Mouse (Mus musculus): ENCODE measurements around the gene Cnot6l. TPM values are rescaled to one million over a fixed set of nuclear protein-coding genes. Genes with fewer than 3 reads are reported as not detected.

Cnot6l gene
- polyA plus RNA-seq (2015; fragmentation: Nextera tagmentation; extraction: Ambion mirVana): 7.5 and 8.7 TPM in 2 replicates

- Histone ChIP-seq H3K4me2 (peak within 1 kb of the TSS; percentile 99), H3K27ac (peak within 1 kb of the TSS; percentile 95), H3K9ac (peak within 1 kb of the TSS; percentile 82), H3K4me1 (replicated peaks) (peaks cover 24% of the 10 kb centered on the region), H3K9me3 (replicated peaks) (no peaks in the 10 kb centered on the region), H3K27me3 (no peaks in the 10 kb centered on the region), H3K4me3 (replicated peaks) (peak within 1 kb of the TSS; percentile 98), H3K36me3 (no peaks in the 10 kb centered on the region)
- ATAC-seq (ENCODE audit: low read depth) (no peak), DNase-seq (peak; percentile 17)
- WGBS (ENCODE audit: insufficient replicate concordance): 10% methylated on average over 5 of the region's 5 CpGs
Observed at GRCm38 (mm10) chr5:96164021-96164411, at the start of gene Cnot6l. Cnot6l (minus strand) TSS chr5:96164171.

DNA sequence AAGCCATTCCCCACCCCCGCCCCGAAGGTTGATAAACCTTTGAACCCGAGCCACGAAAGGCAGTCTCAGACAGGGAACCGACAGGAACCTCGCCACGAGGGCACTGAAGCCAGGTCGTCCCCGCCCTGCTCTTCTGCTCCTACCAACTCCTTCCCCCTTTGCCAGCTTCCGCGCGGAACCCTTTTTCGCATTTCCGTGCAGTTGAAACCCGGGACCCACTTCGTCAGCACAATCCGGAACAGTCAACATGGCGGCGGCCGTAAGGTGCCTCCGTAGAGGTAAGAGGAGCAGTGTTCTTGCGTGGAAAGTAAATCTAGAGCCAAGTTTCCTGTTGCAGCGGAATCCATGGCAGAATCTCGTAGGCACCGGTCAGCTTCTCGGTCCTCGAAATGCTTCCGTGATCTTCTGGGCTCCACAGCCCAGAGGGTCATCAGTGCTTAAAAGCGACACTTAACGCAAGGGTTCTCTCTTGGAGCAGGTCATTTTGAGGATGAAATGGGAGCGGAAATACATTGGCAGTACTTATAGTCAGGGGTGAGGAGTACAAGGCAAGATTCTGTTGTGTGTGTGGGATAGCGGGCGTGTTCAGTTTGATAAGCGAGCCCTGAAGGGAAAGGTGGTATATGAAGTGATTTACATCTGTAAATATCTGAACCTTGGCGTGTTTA is 46.1 kb upstream of the Cnot6l start:
- peak; percentile 85 for DNase-seq
- Histone ChIP-seq H3K36me3 (peaks cover 6% of the 10 kb centered on the region; the same call in 1 of the 2 replicates), H3K27ac (peak overlapping the region; percentile 72), H3K4me3 (replicated peaks) (peak overlapping the region; percentile 87), H3K27me3 (no peaks in the 10 kb centered on the region), H3K4me2 (peak overlapping the region; percentile 63), H3K9ac (peak overlapping the region; percentile 81), H3K9me3 (replicated peaks) (no peaks in the 10 kb centered on the region), H3K4me1 (replicated peaks) (peaks cover 19% of the 10 kb centered on the region)
- WGBS (ENCODE audit: insufficient replicate concordance): under 1% methylated on average over 35 of the region's 35 CpGs
- ATAC-seq (ENCODE audit: low read depth): peak; percentile 97

DNA sequence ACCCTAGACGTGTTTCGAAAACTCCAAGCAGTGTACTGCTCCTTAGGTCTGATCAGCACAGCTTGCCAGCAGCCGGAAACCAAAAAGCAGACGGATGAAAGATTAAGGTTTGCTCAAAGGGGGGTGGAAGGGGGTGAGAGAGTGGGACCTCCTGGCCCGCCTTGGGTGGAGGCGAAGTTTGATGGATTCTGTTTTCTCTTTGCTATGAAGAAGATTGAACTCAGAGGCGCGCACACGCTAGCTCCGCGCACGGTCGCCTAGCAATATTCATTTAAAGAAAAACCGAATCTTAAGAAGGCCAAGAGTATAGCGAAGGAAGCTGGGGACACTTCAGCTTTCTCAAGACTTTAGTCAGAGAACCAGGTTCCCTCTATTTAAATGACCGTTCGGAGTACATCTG is 45.5 kb upstream of the Cnot6l start, which contains the start of gene Mrpl1:
Mrpl1 (plus strand) TSS at position 35 of the 400 bp plus-strand sequence.
- peak within 1 kb of the TSS; percentile 63 for H3K4me2 ChIP-seq
- under 1% methylated on average over 17 of the region's 17 CpGs for WGBS (ENCODE audit: insufficient replicate concordance)
- peak within 1 kb of the TSS; percentile 87 for H3K4me3 ChIP-seq (replicated peaks)
- peaks cover 19% of the 10 kb centered on the region for H3K4me1 ChIP-seq (replicated peaks)
- peak within 1 kb of the TSS; percentile 72 for H3K27ac ChIP-seq
- ATAC-seq (ENCODE audit: low read depth) (peak; percentile 67), DNase-seq (peak; percentile 27)
- no peaks in the 10 kb centered on the region for H3K9me3 ChIP-seq (replicated peaks)
- H3K36me3 ChIP-seq: peaks cover 6% of the 10 kb centered on the region; the same call in 1 of the 2 replicates
- no peaks in the 10 kb centered on the region for H3K27me3 ChIP-seq
- H3K9ac ChIP-seq: peak within 1 kb of the TSS; percentile 81

DNA sequence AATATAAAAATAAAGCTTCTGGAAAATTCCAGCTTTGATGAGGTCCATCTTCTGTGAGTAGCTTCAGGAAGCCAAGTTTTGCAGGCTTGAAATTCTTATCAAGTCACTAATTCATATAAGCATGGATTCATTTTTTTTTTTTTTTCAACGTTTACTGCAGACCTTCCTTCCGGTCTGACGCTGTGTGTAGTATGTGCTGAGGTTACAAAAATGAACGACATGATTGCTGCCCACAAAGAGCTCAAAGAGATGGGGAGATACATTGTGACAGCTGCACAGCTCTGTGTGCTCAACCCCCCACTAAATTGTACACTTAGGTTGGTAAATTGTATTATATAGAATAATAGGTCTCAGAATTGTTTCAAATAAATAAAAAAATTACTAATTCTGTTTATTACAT is 44.6 kb upstream of the Cnot6l start:
- ATAC-seq (ENCODE audit: low read depth): no peak
- WGBS (ENCODE audit: insufficient replicate concordance): 7% methylated on average over 4 of the region's 4 CpGs
- no peaks in the 10 kb centered on the region for H3K27me3 ChIP-seq
- H3K9me3 ChIP-seq (replicated peaks): no peaks in the 10 kb centered on the region
- H3K36me3 ChIP-seq: no peaks in the 10 kb centered on the region
- no peak for DNase-seq
- no peak overlapping the region for H3K9ac ChIP-seq
- H3K27ac ChIP-seq: no peak overlapping the region; the same call in 1 of the 2 replicates
- H3K4me1 ChIP-seq (replicated peaks): peaks cover 19% of the 10 kb centered on the region
- H3K4me3 ChIP-seq (replicated peaks): no peak overlapping the region
- no peak overlapping the region; the same call in 1 of the 2 replicates for H3K4me2 ChIP-seq

GRCm38 (mm10) chr5:96207531-96207930 is 43.6 kb upstream of the Cnot6l start:
- Histone ChIP-seq H3K36me3 (no peaks in the 10 kb centered on the region), H3K27me3 (no peaks in the 10 kb centered on the region), H3K4me3 (replicated peaks) (no peak overlapping the region), H3K4me1 (replicated peaks) (peaks cover 19% of the 10 kb centered on the region), H3K27ac (no peak overlapping the region), H3K9me3 (replicated peaks) (no peaks in the 10 kb centered on the region), H3K9ac (no peak overlapping the region), H3K4me2 (no peak overlapping the region)
- 78% methylated on average over 2 of the region's 2 CpGs for WGBS (ENCODE audit: insufficient replicate concordance)
- ATAC-seq (ENCODE audit: low read depth) (no peak), DNase-seq (no peak)

GRCm38 (mm10) chr5:96206897-96207296 is 42.9 kb upstream of the Cnot6l start:
- no peak overlapping the region for H3K9ac ChIP-seq
- H3K4me3 ChIP-seq (replicated peaks): no peak overlapping the region
- peaks cover 23% of the 10 kb centered on the region for H3K4me1 ChIP-seq (replicated peaks)
- H3K27ac ChIP-seq: no peak overlapping the region
- no peaks in the 10 kb centered on the region for H3K9me3 ChIP-seq (replicated peaks)
- H3K27me3 ChIP-seq: no peaks in the 10 kb centered on the region
- 50% methylated on average over 2 of the region's 2 CpGs for WGBS (ENCODE audit: insufficient replicate concordance)
- ATAC-seq (ENCODE audit: low read depth) (no peak), DNase-seq (no peak)
- no peaks in the 10 kb centered on the region for H3K36me3 ChIP-seq
- no peak overlapping the region for H3K4me2 ChIP-seq

GRCm38 (mm10) chr5:96201462-96202154 is 37.6 kb upstream of the Cnot6l start:
- 61% methylated on average over 10 of the region's 10 CpGs for WGBS (ENCODE audit: insufficient replicate concordance)
- no peak overlapping the region; the same call in 1 of the 2 replicates for H3K27ac ChIP-seq
- DNase-seq (no peak), ATAC-seq (ENCODE audit: low read depth) (peak; percentile 62; the same call in 1 of the 2 replicates)
- no peak overlapping the region for H3K9ac ChIP-seq
- no peaks in the 10 kb centered on the region for H3K27me3 ChIP-seq
- no peak overlapping the region for H3K4me3 ChIP-seq (replicated peaks)
- no peak overlapping the region for H3K4me2 ChIP-seq
- H3K4me1 ChIP-seq (replicated peaks): peaks cover 26% of the 10 kb centered on the region
- no peaks in the 10 kb centered on the region for H3K36me3 ChIP-seq
- no peaks in the 10 kb centered on the region for H3K9me3 ChIP-seq (replicated peaks)

GRCm38 (mm10) chr5:96200269-96200668 is 36.3 kb upstream of the Cnot6l start:
- DNase-seq (no peak), ATAC-seq (ENCODE audit: low read depth) (peak; percentile 61)
- Histone ChIP-seq H3K4me3 (replicated peaks) (no peak overlapping the region), H3K27me3 (no peaks in the 10 kb centered on the region), H3K9me3 (replicated peaks) (no peaks in the 10 kb centered on the region), H3K27ac (no peak overlapping the region), H3K4me1 (replicated peaks) (peaks cover 26% of the 10 kb centered on the region), H3K9ac (no peak overlapping the region), H3K36me3 (no peaks in the 10 kb centered on the region), H3K4me2 (no peak overlapping the region; the same call in 1 of the 2 replicates)
- 13% methylated on average over 3 of the region's 3 CpGs for WGBS (ENCODE audit: insufficient replicate concordance)

DNA sequence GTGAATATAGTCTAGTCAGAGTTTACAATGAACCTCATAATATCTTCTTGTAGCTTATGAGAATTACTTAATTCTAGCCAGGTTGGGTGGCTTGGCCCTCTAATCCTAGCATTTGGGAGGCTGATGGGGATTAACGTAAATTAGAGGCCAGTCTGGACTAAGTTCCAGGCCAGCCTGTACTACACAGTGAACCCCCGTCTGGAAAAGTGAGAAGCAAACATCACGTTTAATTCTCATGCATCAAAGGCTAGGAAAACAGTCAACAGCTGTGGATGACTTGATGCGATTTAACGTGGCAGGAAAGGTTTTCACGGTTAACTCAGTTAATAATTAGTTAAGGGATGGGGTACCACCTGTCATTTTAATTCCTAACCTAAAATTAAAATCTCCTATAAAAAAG is 34.3 kb upstream of the Cnot6l start:
- no peak overlapping the region for H3K4me3 ChIP-seq (replicated peaks)
- H3K27me3 ChIP-seq: no peaks in the 10 kb centered on the region
- peaks cover 26% of the 10 kb centered on the region for H3K4me1 ChIP-seq (replicated peaks)
- H3K4me2 ChIP-seq: no peak overlapping the region
- H3K27ac ChIP-seq: no peak overlapping the region
- 78% methylated on average over 6 of the region's 6 CpGs for WGBS (ENCODE audit: insufficient replicate concordance)
- no peak overlapping the region for H3K9ac ChIP-seq
- DNase-seq (no peak), ATAC-seq (ENCODE audit: low read depth) (no peak)
- no peaks in the 10 kb centered on the region for H3K36me3 ChIP-seq
- no peaks in the 10 kb centered on the region for H3K9me3 ChIP-seq (replicated peaks)

DNA sequence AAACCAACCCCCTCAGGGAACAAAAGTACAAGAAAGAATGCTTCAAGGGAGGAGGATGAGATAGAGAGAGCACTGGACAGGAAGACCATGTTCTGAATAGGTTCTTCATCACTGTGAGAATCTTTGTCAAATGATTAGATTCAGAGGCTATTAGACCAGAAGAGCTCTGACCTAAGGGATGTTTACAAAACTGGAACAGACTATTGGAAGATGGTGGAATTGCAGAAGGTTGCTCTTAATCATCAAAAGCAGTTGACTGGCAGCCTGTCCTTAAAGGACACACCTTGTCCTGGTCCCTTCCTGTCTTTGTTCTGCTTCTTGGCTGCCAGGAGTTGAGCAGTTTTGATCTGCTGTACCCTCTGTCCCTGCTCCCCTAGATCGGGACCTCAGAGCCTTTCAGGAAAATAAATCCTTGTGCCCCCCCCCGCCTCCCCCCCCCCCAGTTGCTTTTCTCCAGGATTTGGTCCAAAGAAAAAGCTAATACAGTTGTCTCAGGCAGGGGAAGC is 32.6 kb upstream of the Cnot6l start:
- ATAC-seq (ENCODE audit: low read depth): no peak
- Histone ChIP-seq H3K27ac (no peak overlapping the region), H3K4me3 (replicated peaks) (no peak overlapping the region), H3K4me1 (replicated peaks) (peaks cover 18% of the 10 kb centered on the region), H3K36me3 (no peaks in the 10 kb centered on the region), H3K4me2 (no peak overlapping the region), H3K9ac (no peak overlapping the region), H3K27me3 (no peaks in the 10 kb centered on the region), H3K9me3 (replicated peaks) (no peaks in the 10 kb centered on the region)
- WGBS (ENCODE audit: insufficient replicate concordance): 28% methylated on average over 2 of the region's 2 CpGs
- no peak for DNase-seq

- no peak overlapping the region for H3K4me2 ChIP-seq
- no peak overlapping the region for H3K27ac ChIP-seq
- H3K27me3 ChIP-seq: no peaks in the 10 kb centered on the region
- ATAC-seq (ENCODE audit: low read depth) (no peak), DNase-seq (no peak)
- WGBS (ENCODE audit: insufficient replicate concordance): 53% methylated on average over 4 of the region's 4 CpGs
- H3K9me3 ChIP-seq (replicated peaks): no peaks in the 10 kb centered on the region
- H3K4me1 ChIP-seq (replicated peaks): no peaks in the 10 kb centered on the region
- no peaks in the 10 kb centered on the region for H3K36me3 ChIP-seq
- H3K4me3 ChIP-seq (replicated peaks): no peak overlapping the region
- no peak overlapping the region for H3K9ac ChIP-seq
Observed at GRCm38 (mm10) chr5:96191251-96191650, 27.3 kb upstream of the Cnot6l start.
